Mouse (Mus musculus) monocyte, adult 2 months (primary cell): ENCODE results near the gene Rnf126.

Experiments
- DNase-seq, 2 experiments: peaks; one replicate each; pipeline ENCODE4 v3.0.0; 2022; ENCODE audit warnings: low spot score in 2 of 2, low read depth in 1 of 2

Rnf126 gene

GRCm38 (mm10) chr10:79793051-79793737, 26.4 kb upstream of the Rnf126 start, which contains the start of gene Palm:
Gene Palm, plus strand, starts transcription at chr10:79793572.
- DNase-seq, result peak in 1 of 2 experiments; percentile 66

GRCm38 (mm10) chr10:79792339-79793040, 25.7 kb upstream of the Rnf126 start:
- no peak for DNase-seq

DNA sequence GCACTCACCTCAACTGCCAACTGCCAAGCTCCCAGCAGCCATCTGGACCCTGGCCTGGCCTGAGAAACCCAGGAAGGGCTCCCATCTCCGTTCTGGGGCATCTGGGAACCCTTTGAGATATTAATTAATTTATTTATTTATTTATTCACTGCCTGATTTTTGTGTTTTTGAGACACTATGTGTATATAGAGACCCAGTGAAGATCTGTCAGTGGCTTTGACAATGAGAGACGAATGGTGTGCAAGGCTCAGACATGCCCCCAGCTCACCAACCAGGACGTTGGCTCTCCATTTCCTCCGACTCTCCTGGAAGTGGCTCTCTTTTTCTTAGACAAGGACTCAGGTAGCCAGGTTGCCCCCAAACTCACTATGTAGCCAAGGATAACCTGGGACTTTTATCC, 24.1 kb upstream of the Rnf126 start, which contains the start of gene Prss57:
Prss57 (minus strand) TSS at position 101 of the 400 bp plus-strand sequence.
- no peak for DNase-seq

GRCm38 (mm10) chr10:79789581-79789980, 22.8 kb upstream of the Rnf126 start:
- DNase-seq, result no peak

- DNase-seq, result peak in 1 of 2 experiments; percentile 71
These were observed 21.8 kb upstream of the Rnf126 start for GRCm38 (mm10) chr10:79788386-79789158.

GRCm38 (mm10) chr10:79783920-79784800, 17.4 kb upstream of the Rnf126 start:
- DNase-seq, result no peak

GRCm38 (mm10) chr10:79783050-79783449, 16.3 kb upstream of the Rnf126 start:
- no peak for DNase-seq

- DNase-seq, result no peak
These were observed 15.2 kb upstream of the Rnf126 start for GRCm38 (mm10) chr10:79781956-79782355.

DNA sequence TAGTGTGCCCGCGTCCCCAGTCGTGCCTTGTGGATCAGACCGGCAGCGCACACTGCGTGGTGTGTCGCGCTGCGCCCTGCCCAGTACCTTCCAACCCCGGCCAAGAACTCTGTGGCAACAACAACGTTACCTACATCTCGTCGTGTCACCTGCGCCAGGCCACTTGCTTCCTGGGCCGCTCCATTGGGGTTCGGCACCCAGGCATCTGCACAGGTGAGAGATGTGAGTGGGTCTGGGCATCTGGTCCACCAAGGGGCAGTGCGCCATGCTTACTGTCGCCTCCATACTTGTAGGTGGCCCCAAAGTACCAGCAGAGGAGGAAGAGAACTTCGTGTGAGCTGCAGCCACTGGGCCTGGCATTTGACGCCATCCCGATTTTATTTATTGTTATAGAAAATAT, 14.4 kb upstream of the Rnf126 start:
- no peak for DNase-seq

DNA sequence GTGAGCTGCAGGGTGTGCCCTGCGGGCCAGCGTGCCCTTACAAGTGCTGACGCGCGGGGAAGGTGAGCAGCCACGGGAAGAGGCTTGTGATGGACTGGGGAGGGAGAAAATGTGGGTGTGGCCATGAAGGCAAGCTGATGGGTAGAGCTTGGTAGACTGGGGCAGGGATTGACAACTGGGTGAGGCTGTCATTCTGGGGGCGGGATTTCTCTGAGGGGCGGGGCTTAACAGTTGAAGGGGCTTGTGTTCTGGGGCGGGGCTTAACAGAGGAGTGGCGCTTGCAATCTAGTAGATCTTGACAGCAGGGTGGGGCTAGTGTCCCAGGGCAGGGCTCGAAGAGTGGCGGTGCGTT, 13.9 kb upstream of the Rnf126 start:
- DNase-seq, result no peak

GRCm38 (mm10) chr10:79779784-79780663, 13.3 kb upstream of the Rnf126 start:
- DNase-seq, result peak; percentile 92 to 93

DNA sequence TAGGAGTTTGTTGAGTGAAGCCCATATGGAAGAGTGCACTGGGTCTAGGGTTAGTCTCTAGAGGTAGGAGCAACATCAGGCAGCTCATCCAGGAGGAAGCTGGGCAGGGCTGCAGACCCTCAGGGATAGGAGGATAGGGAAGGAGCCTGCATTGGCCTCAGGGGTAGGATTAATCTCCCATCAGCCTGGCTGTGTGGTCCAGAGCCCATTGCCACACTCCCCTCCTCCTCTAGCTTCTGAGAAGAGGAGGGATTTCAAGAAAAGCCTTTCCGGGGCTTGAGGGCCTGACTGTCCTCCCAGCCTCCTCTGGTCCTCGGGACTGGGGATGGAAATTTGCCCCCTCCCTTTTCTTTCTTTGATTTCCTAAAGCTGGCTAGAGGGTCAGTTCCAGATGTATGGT, 12.4 kb upstream of the Rnf126 start:
- no peak for DNase-seq

- no peak for DNase-seq
These were observed 11.3 kb upstream of the Rnf126 start for GRCm38 (mm10) chr10:79778006-79778405.

DNA sequence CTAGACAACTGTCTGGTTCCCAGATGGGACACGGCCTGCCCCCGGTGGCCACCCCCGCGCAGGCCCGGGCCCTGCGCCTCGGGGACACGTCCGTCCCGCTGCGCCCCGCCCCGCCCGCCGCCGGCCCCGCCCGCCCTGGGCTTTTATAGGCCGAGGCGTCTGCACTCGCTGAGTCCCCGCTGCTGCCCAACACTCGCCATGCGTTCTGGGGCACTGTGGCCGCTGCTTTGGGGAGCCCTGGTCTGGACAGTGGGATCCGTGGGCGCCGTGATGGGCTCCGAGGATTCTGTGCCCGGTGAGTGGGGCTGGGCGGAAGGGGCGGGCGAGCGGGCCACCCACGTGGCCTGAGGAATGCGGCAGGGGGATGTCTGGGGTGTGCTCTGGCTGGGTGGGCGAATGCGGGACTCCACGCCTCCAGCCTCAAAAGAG, 10.4 kb upstream of the Rnf126 start, which contains the start of gene Fstl3:
Fstl3 (plus strand) TSS at position 170 of the 429 bp plus-strand sequence.
- no peak for DNase-seq

- DNase-seq, result no peak
These were observed 7.9 kb upstream of the Rnf126 start for GRCm38 (mm10) chr10:79774486-79775279.

DNA sequence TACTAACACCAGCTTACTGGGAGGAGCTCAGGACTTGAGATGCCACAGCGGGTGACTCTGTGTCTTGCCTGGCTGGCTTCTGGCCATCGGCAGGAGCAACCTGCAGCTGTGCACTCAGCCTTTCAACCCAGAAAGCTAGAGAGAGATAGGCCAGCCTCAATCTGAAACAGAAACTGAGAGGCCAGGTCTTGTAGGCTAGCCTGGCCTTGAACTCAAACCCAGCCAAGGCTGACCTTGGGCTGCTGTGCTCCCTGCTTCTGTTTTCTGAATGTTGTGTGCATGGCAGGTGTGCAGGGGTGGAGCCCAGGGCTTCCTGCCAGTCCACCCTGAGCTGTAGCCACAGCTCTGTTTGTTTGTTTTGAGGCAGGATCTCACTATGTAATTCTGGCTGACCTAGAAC, 6.5 kb upstream of the Rnf126 start:
- DNase-seq, result no peak

- no peak for DNase-seq
These were observed 5.6 kb upstream of the Rnf126 start for GRCm38 (mm10) chr10:79772320-79772719.

- DNase-seq, result no peak
These were observed 2.6 kb upstream of the Rnf126 start for GRCm38 (mm10) chr10:79769329-79769728.

DNA sequence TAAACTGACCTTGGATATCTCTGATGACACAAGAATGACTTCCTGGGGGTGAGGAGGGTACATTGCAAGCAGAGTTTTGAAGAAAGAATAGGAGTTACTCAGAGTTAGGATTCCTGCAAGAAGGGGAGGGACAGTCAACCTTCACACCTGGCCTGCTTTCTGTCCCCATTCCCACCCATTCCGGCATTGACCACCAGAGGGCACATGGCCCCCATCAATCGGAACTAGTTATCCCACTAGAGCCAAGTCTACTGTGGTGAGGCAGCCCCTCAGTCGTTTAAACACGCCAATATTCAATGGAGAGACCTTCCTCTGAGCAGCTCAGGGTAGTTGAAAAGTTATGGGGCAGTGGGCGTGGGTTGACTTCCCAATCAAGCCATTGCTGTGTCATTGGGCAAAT, 1.6 kb upstream of the Rnf126 start:
- DNase-seq, result no peak
